Mouse (Mus musculus): ENCODE measurements around the gene Frmd4b. TPM values are rescaled to one million over a fixed set of nuclear protein-coding genes. Genes with fewer than 3 reads are reported as not detected.

Gene Frmd4b
- polyA plus RNA-seq, 1 experiment from 2014 or later: 11.1 TPM

DNA sequence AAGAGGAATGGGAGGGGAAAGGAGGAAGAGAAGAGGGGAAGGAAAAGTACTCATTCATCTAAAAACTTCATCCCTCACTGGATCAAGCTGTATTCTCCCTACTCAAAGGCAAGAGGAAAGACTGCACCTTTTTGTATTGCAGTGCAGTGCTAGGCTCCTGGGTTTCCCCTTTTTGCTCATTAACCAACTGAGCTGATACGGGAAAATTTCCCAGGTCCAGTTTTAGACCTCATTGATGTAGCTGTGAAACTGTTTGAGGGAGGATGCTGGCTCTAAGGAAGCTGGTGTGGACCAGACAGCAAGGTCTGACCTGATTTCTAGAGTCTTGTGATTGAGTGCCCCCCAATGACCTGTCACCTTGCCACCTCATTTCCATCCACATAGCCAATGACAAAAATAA, 121.3 kb downstream of the Frmd4b start:
- no peaks in the 10 kb centered on the region for H3K9me3 ChIP-seq (ENCODE audit: low read length)
- H3K9ac ChIP-seq (replicated peaks; ENCODE audit: low read depth): no peak overlapping the region
- H3K27me3 ChIP-seq (replicated peaks; ENCODE audit: insufficient read depth, low read length): no peaks in the 10 kb centered on the region
- TF ChIP-seq EP300 (IDR thresholded peaks at IDR 0.05): no peak
- no peak for TF ChIP-seq CTCF (IDR thresholded peaks at IDR 0.05)
- H3K4me2 ChIP-seq (replicated peaks; ENCODE audit: low read depth, low read length): no peak overlapping the region
- DNase-seq (ENCODE audit: low spot score) (no peak), ATAC-seq (no peak)
- H3K4me3 ChIP-seq (ENCODE audit: low read depth, low read length): no peak overlapping the region
- no peaks in the 10 kb centered on the region for H3K36me3 ChIP-seq (ENCODE audit: insufficient read depth, low read length)
- 76% methylated on average over 1 of the region's 1 CpGs for WGBS
- no peak overlapping the region for H3K27ac ChIP-seq (ENCODE audit: low read length)
- H3K4me1 ChIP-seq (ENCODE audit: insufficient read depth, low read depth, low read length): no peaks in the 10 kb centered on the region

GRCm38 (mm10) chr6:97491065-97491464, 126.3 kb downstream of the Frmd4b start:
- no peak for TF ChIP-seq EP300 (IDR thresholded peaks at IDR 0.05)
- peak; percentile 9; the same call in 1 of the 2 replicates for TF ChIP-seq CTCF (IDR thresholded peaks at IDR 0.05)
- no peaks in the 10 kb centered on the region for H3K9me3 ChIP-seq (ENCODE audit: low read length)
- no peak for ATAC-seq
- H3K4me3 ChIP-seq (ENCODE audit: low read depth, low read length): no peak overlapping the region
- no peaks in the 10 kb centered on the region for H3K36me3 ChIP-seq (ENCODE audit: insufficient read depth, low read length)
- WGBS: 80% methylated on average over 5 of the region's 5 CpGs
- H3K4me1 ChIP-seq (ENCODE audit: insufficient read depth, low read depth, low read length): peaks cover 10% of the 10 kb centered on the region; the same call in 1 of the 2 replicates
- no peak overlapping the region for H3K4me2 ChIP-seq (replicated peaks; ENCODE audit: low read depth, low read length)
- H3K27me3 ChIP-seq (replicated peaks; ENCODE audit: insufficient read depth, low read length): no peaks in the 10 kb centered on the region
- H3K27ac ChIP-seq (ENCODE audit: low read length): no peak overlapping the region
- no peak overlapping the region for H3K9ac ChIP-seq (replicated peaks; ENCODE audit: low read depth)
- DNase-seq (ENCODE audit: low spot score): no peak

DNA sequence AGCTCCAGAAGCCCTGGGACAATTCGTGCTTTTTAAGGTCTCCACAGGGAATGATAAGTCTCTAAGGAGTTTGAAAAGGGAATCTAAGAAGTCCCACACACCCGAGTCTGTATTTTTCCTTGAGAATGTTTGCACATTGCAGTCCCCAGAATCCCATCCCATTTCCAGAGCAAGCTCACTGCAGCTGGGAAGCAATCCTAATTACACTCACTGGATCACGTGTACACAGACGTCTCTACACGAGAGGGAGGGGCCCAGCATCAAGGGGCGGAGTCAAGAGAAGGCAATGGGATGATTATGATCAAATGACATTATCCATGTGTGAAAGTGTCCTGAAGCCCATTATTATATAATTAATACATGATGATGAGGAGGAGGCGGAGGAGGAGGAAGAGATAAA, 128.5 kb downstream of the Frmd4b start:
- no peak overlapping the region for H3K4me2 ChIP-seq (replicated peaks; ENCODE audit: low read depth, low read length)
- peak; percentile 24; the same call in 1 of the 2 replicates for ATAC-seq
- no peak overlapping the region for H3K4me3 ChIP-seq (ENCODE audit: low read depth, low read length)
- no peaks in the 10 kb centered on the region for H3K9me3 ChIP-seq (ENCODE audit: low read length)
- WGBS: 31% methylated on average over 7 of the region's 7 CpGs
- no peak overlapping the region for H3K9ac ChIP-seq (replicated peaks; ENCODE audit: low read depth)
- TF ChIP-seq CTCF (IDR thresholded peaks at IDR 0.05) (no peak), EP300 (IDR thresholded peaks at IDR 0.05) (no peak)
- H3K4me1 ChIP-seq (ENCODE audit: insufficient read depth, low read depth, low read length): peaks cover 10% of the 10 kb centered on the region; the same call in 1 of the 2 replicates
- H3K27ac ChIP-seq (ENCODE audit: low read length): no peak overlapping the region
- H3K27me3 ChIP-seq (replicated peaks; ENCODE audit: insufficient read depth, low read length): no peaks in the 10 kb centered on the region
- H3K36me3 ChIP-seq (ENCODE audit: insufficient read depth, low read length): no peaks in the 10 kb centered on the region
- peak; percentile 37 for DNase-seq (ENCODE audit: low spot score)

DNA sequence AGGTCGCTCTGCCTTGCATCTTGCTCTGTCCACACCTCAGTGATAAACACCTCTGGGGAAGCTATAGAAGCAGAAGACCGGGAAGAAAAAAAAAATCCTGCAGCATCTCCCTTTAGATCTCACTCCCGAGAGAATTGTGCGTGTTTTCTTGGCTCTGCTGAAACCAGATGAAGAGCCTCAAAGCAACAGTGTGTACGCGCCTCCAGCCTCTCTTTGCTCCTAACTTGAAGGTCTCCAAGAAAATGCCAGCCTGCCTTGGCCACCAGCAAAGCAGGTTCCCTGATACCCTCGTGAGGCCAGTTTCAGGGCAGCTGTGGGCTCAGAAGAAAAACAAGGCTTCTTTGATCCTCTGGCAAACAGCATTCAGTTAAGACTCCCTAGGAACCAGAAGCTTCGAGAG, 129.1 kb downstream of the Frmd4b start:
- TF ChIP-seq CTCF (IDR thresholded peaks at IDR 0.05) (no peak), EP300 (IDR thresholded peaks at IDR 0.05) (no peak)
- no peak overlapping the region for H3K4me2 ChIP-seq (replicated peaks; ENCODE audit: low read depth, low read length)
- ATAC-seq (no peak), DNase-seq (ENCODE audit: low spot score) (no peak)
- no peak overlapping the region for H3K4me3 ChIP-seq (ENCODE audit: low read depth, low read length)
- H3K4me1 ChIP-seq (ENCODE audit: insufficient read depth, low read depth, low read length): peaks cover 10% of the 10 kb centered on the region; the same call in 1 of the 2 replicates
- WGBS: 24% methylated on average over 8 of the region's 8 CpGs
- H3K27me3 ChIP-seq (replicated peaks; ENCODE audit: insufficient read depth, low read length): no peaks in the 10 kb centered on the region
- H3K9ac ChIP-seq (replicated peaks; ENCODE audit: low read depth): no peak overlapping the region
- no peaks in the 10 kb centered on the region for H3K9me3 ChIP-seq (ENCODE audit: low read length)
- no peak overlapping the region for H3K27ac ChIP-seq (ENCODE audit: low read length)
- no peaks in the 10 kb centered on the region for H3K36me3 ChIP-seq (ENCODE audit: insufficient read depth, low read length)

DNA sequence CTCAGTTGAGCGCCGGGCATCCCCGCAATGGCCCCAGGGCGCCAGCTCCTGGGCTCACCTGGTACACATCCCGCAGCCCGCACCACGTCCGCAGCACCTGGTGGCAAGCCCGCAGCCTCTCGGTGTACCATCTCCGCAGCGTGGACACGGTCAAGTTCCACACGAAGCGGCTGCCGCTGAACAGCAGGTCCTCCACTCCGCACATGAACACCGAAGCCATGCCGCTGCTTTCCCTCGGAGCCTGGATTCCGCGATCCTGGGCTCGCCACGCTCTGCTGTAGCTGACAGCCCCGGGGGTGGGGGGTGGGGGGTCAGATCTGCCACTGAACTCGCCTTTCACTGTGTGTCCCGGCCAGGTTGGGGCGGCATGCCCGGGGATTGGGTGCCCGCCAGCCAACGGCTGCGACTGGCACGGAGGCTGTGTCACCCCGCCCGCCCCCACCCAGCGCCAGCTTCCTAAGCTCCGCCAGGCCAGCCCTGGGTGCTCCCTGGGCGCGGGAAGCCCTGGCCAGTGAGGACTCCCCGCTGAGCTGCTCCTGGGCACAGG, 129.7 kb downstream of the Frmd4b start:
- 2% methylated on average over 33 of the region's 40 CpGs for WGBS
- H3K9me3 ChIP-seq (ENCODE audit: low read length): no peaks in the 10 kb centered on the region
- no peaks in the 10 kb centered on the region for H3K36me3 ChIP-seq (ENCODE audit: insufficient read depth, low read length)
- DNase-seq (ENCODE audit: low spot score): peak; percentile 57
- no peaks in the 10 kb centered on the region for H3K27me3 ChIP-seq (replicated peaks; ENCODE audit: insufficient read depth, low read length)
- TF ChIP-seq EP300 (IDR thresholded peaks at IDR 0.05) (no peak), CTCF (IDR thresholded peaks at IDR 0.05) (no peak)
- H3K9ac ChIP-seq (replicated peaks; ENCODE audit: low read depth): peak overlapping the region; percentile 29; the same call in 1 of the 2 replicates
- H3K4me1 ChIP-seq (ENCODE audit: insufficient read depth, low read depth, low read length): peaks cover 10% of the 10 kb centered on the region; the same call in 1 of the 2 replicates
- H3K4me2 ChIP-seq (replicated peaks; ENCODE audit: low read depth, low read length): peak overlapping the region; percentile 88
- ATAC-seq: peak; percentile 90
- no peak overlapping the region for H3K27ac ChIP-seq (ENCODE audit: low read length)
- H3K4me3 ChIP-seq (ENCODE audit: low read depth, low read length): peak overlapping the region; percentile 45

- ATAC-seq (no peak), DNase-seq (ENCODE audit: low spot score) (no peak)
- Histone ChIP-seq H3K4me3 (ENCODE audit: low read depth, low read length) (peak overlapping the region; percentile 45), H3K9ac (replicated peaks; ENCODE audit: low read depth) (no peak overlapping the region), H3K9me3 (ENCODE audit: low read length) (no peaks in the 10 kb centered on the region), H3K27ac (ENCODE audit: low read length) (no peak overlapping the region), H3K4me1 (ENCODE audit: insufficient read depth, low read depth, low read length) (peaks cover 10% of the 10 kb centered on the region; the same call in 1 of the 2 replicates), H3K27me3 (replicated peaks; ENCODE audit: insufficient read depth, low read length) (no peaks in the 10 kb centered on the region), H3K4me2 (replicated peaks; ENCODE audit: low read depth, low read length) (peak overlapping the region; percentile 88), H3K36me3 (ENCODE audit: insufficient read depth, low read length) (no peaks in the 10 kb centered on the region)
- 19% methylated on average over 11 of the region's 11 CpGs for WGBS
- TF ChIP-seq CTCF (IDR thresholded peaks at IDR 0.05): no peak
- TF ChIP-seq EP300 (IDR thresholded peaks at IDR 0.05): no peak
Observed at GRCm38 (mm10) chr6:97486813-97487361, 130.5 kb downstream of the Frmd4b start.

All from lung, postnatal 0 days (tissue).